Mouse (Mus musculus) liver, embryonic 18 days (tissue): ENCODE results near the gene Ranbp1. TPM values are rescaled to one million over a fixed set of nuclear protein-coding genes. Genes with fewer than 3 reads are reported as not detected.

Source experiments
- polyA plus RNA-seq: library from polyadenylated mRNA; depleted of rRNA; stranded (reverse); fragments of >200 nt; gene quantifications from 2 replicates; pipeline ENCODE4 v1.2.3, GENCODE M21; 2012; rRNA removed

Ranbp1 gene
- polyA plus RNA-seq = 75.3 and 81.0 TPM in 2 replicates

DNA sequence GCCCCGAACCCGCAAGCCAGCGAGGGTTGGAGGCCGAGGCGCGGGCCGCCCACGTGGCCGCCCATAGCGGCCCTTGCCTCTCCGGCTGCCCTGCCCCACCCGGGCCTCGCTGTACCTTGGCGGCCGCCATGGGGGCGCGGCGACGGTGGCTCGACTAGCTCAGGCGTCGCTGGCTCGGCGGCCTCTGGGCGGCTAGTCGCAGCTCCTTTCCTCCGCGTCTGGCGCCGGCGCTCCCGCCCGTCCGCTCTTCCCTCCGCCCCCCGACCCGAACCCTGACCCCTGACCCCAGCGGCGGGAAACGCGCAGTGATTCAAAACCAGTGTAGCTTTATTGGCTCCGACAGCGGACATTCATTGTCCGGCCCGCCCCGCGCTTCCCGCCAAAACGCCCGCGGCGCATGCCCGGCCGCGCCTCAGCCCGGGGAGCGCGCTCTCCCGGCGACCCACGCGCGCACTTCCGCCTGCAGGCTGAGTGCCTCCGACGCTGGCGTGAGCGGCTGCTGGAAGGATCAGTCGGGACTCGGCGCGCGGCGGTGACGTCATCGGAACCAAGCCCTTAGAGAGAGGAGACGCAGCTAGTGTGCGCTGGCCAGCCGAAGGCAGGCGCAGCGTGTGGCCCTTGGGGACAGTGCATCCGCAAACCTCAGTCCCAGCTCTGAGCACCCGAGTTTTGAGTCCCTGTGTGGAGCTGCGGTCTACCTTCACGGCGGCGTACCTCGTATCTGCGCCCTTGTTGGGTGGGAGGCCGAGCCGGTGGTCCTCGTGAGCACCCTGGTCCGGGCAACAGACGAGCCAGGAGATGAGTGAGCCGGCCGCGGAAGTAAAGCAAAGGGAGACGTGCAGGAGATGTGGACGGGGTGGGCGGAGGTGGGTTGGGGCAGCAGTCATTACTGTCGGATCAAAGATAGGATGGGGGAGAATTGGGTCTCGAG lies at the start of gene Ranbp1, which contains the start of gene Trmt2a:
Gene Ranbp1 (minus strand): TSS at position 300 of the 931 bp plus-strand sequence.
Gene Trmt2a (plus strand): TSS at position 247 of the 931 bp plus-strand sequence.

DNA sequence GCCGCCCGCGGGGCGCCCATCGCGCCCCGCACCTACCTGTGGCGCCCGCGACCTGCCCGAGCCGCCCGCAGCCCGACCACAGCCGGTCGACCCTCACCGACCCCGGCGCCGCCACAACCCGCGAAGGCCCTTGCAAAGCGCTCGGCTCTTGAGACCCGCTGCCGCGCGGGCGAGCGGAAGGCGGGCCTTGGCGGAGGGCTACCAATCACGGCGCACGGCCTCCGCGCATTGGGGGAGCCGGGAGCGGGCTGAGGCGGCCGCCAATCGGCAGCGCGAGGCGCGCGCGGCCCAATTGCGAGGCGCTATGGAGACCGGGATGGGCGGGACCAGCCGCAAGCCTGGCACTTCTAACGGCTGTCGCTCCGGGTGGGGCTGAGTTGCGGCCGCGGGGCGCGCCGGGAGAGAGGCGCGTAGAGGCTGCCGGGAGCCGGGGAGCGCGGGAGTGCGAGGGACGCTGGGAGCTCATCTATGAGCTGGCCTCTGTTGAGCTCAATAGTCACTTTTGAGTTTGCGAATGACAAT lies 40.6 kb upstream of the Ranbp1 start, which contains the start of gene Dgcr8:
Gene Dgcr8 (minus strand): TSS at position 180 of the 522 bp plus-strand sequence.

DNA sequence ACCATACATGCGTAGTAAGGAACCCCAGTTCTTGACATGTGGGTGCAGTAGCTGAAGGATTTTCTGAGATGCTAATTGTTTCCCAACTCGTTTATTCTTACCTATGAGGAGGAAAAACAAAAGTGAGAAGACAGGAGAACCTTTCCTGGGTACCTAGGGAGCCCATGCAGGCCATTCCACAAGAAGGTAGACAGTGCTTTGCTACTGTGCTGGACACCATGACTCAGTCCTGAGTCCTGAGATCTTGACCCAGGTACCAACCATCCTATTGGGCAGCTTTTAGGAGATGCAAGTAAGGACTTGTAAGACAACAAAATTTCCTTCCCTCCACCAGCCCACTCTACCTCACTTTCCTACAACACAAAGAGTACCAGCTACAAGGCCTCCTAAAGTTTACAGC lies 9.7 kb upstream of the Ranbp1 start, which contains the start of gene Gm49776:
Gene Gm49776 (minus strand): TSS at position 101 of the 400 bp plus-strand sequence.

DNA sequence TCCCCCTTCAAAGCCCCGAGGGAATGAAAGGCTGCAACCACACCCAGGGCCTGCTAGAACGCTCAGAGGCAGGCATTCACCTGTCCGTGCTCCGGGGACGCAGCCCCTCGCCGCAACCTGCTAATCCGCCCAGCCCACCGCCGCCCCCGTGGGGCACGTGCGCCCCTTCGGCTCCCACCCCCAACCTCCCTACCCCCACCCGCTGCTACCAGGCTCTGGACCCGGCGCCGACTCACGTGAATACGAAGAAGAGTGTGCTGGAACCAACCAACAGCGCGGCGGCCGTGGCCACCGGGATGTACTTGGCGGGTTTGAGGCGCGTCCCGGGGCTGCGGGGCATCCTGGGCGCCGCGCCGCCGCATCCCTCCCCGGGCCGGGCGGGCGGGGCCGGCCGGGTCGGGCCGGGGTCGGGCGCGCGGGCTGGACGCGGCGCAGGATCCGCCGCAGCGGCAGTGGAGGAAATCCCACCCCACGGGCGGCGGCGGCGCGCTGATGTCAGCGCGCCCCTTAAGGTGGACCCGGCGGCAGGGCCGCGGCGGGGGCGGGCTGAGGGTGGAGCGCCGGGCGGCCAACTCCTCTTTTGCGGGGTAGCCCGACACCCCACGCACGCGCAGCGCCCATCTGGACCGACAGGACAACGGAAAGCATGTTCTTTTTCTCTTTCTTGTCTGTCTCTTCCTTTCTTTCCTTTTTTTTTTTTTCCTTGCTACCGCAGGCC lies 13.7 kb downstream of the Ranbp1 start, which contains the start of gene Zdhhc8:
Gene Zdhhc8 (minus strand): TSS at position 466 of the 718 bp plus-strand sequence.

DNA sequence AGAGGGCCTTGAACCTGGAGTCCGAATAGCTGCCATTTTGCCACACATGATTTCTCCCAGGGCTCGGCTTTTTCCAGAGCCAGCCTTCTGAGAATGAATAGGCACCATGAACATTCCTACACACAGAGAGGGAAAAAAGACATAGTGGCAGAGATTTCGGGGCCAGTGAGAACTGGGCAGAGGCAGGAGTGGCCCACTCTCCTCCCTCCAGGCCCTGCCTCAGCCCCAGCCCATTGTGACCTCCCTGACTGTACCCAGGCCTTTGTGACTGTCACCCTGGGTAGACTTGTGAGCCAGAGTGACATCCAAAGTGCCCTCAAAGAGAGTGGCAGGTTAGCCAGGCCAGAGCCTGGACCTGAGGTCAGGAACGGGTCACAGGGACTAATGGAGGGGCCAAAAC lies 31.0 kb downstream of the Ranbp1 start, which contains the start of gene Ccdc188:
Gene Ccdc188 (plus strand): TSS at position 301 of the 400 bp plus-strand sequence.

Other genes starting within 250 kb of the Ranbp1 start
- 13.7 and 14.7 TPM in 2 replicates for gene Dgcr6, start 195.9 kb downstream of the Ranbp1 start, polyA plus RNA-seq
- gene Prodh, start 158.5 kb downstream of the Ranbp1 start, polyA plus RNA-seq = 4.6 and 4.8 TPM in 2 replicates
- 0.26 TPM in 2 replicates for gene Rtn4r, start 121.1 kb downstream of the Ranbp1 start, polyA plus RNA-seq
- gene Ccdc188, start 30.9 kb downstream of the Ranbp1 start, polyA plus RNA-seq = not detected in 2 replicates
- 3.6 and 4.7 TPM in 2 replicates for gene Zdhhc8, start 13.6 kb downstream of the Ranbp1 start, polyA plus RNA-seq
- 33.6 and 34.6 TPM in 2 replicates for gene Trmt2a, start 53 bp downstream of the Ranbp1 start, polyA plus RNA-seq
- gene Gm49776, start 9.6 kb upstream of the Ranbp1 start, polyA plus RNA-seq = 0.15 and 0.16 TPM in 2 replicates
- gene Dgcr8, start 40.5 kb upstream of the Ranbp1 start, polyA plus RNA-seq = 13.6 and 16.7 TPM in 2 replicates
- 56.0 and 64.7 TPM in 2 replicates for gene Tango2, start 99.4 kb upstream of the Ranbp1 start, polyA plus RNA-seq
- 10.0 and 10.2 TPM in 2 replicates for gene Arvcf, start 99.5 kb upstream of the Ranbp1 start, polyA plus RNA-seq
- 58.8 and 62.0 TPM in 2 replicates for gene Txnrd2, start 177.7 kb upstream of the Ranbp1 start, polyA plus RNA-seq
- 91.2 and 92.4 TPM in 2 replicates for gene Comt, start 178.1 kb upstream of the Ranbp1 start, polyA plus RNA-seq
- 3.1 and 4.2 TPM in 2 replicates for gene Gnb1l, start 250.0 kb upstream of the Ranbp1 start, polyA plus RNA-seq